Comparison of ENCODE assay signal across 1 mouse cellular context in the genomic region with DNA sequence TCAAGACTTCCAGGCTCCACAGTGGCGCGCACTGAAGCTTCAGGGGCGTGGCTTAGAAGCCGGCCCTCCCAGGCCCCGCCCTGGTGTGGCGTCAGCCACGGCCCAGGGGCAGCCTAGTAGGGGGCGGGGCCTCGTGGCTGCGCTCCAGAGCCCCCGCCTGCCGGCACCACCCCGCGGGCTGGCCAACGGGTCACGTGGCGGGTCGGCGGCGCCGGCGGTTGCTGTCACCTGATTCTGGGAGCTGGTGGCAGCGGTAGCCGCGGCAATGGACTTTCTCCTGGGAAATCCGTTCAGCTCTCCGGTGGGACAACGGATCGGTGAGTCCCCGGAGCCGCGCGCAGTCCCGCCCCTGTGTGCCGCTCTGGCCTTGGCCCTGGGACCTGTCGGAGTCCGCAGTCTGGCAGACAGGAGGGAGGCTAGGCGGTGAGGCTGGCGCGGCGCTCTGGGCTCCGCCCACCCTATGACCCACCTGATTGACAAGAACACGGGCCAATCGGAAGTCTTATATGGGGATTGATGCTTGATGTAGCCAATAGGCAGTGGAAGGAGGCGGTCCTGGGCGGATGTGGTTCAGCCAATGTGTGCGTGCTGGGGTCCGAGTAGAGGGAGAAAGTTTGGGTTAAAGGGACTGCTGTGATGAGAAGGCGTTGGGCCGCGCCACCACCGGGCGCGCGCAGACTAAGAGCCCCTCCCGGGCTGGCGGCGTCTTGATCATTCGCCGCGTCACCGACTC.
TF ChIP-seq lines count a peak whose summit lies in the region.

TSS of gene Tom1 (plus strand) at position 195 of the 733 bp plus-strand sequence.

TF ChIP-seq in MEL, 35 proteins besides CTCF, POLR2A, EP300 and RAD21 (continued from another document):
- TF ChIP-seq TBP (IDR thresholded peaks at IDR 0.05; ENCODE audit: low read depth, low read length) (peak; percentile 52; the same call in 1 of the 2 replicates), MYC (IDR thresholded peaks at IDR 0.05; ENCODE audit: low read depth, low read length) (no peak; the same call in 1 of the 2 replicates), KAT2A (conservative IDR thresholded peaks at IDR 0.05; ENCODE audit: low read depth, low read length) (no peak; the same call in 1 of the 2 replicates), MAFK (IDR thresholded peaks at IDR 0.05; ENCODE audit: borderline replicate concordance, low read depth, low read length) (no peak), POLR2AphosphoS2 (IDR thresholded peaks at IDR 0.05; ENCODE audit: low read length) (peak; percentile 75), GABPA (IDR thresholded peaks at IDR 0.05; ENCODE audit: low read depth, low read length) (no peak), SMC3 (IDR thresholded peaks at IDR 0.05; ENCODE audit: low read depth, low read length) (no peak), CHD1 (IDR thresholded peaks at IDR 0.05; ENCODE audit: low read depth, low read length) (no peak), MAZ (IDR thresholded peaks at IDR 0.05; ENCODE audit: low read depth, low read length) (peak; percentile 64; the same call in 1 of the 2 replicates), USF1 (IDR thresholded peaks at IDR 0.05; ENCODE audit: low read depth, low read length) (peak; percentile 95), CHD2 (IDR thresholded peaks at IDR 0.05; ENCODE audit: low read length) (peak; percentile 94), E2F4 (IDR thresholded peaks at IDR 0.05; ENCODE audit: borderline replicate concordance, low read depth, low read length) (no peak), MXI1 (IDR thresholded peaks at IDR 0.05; ENCODE audit: low read depth, low read length) (peak; percentile 88), BHLHE40 (IDR thresholded peaks at IDR 0.05; ENCODE audit: borderline replicate concordance, low read depth, low read length) (0 out of 2 replicates have a peak, but pooled peaks have one; percentile 38)
